Mouse (Mus musculus) liver, adult 2 months (tissue): Measurements from ENCODE around the gene Taok3.

Experiments used
- CTCF ChIP-seq: fragments of 200-500 bp; IDR thresholded peaks from 2 replicates; pipeline ENCODE4 v1.5.1; 2011; ENCODE audit warnings: low read depth, low read length, control low read depth
- POLR2A ChIP-seq: fragments of 200-500 bp; IDR thresholded peaks from 2 replicates; pipeline ENCODE4 v1.6.1; 2011; ENCODE audit warnings: low read length, control low read depth; ENCODE audit not compliant: insufficient read depth; ENCODE audit errors: extremely low read depth

- TF ChIP-seq POLR2A = no peak
- no peak for TF ChIP-seq CTCF
These were observed 194.9 kb downstream of the Taok3 start for GRCm38 (mm10) chr5:117314587-117315428.
